Mouse (Mus musculus) limb, embryonic 11.5 days (tissue): ENCODE measurements around the gene Nxn. TPM values are rescaled to one million over a fixed set of nuclear protein-coding genes. Genes with fewer than 3 reads are reported as not detected.

Experiments
- ATAC-seq: fragments of 200-750 bp; cut with Nextera tagmentation; 2 replicates; pipeline ENCODE4 v1.8.0; 2017; ENCODE audit warnings: low read depth; ENCODE audit not compliant: insufficient number of reproducible peaks, low FRiP score, low TSS enrichment
- DNase-seq: peaks from one replicate; pipeline ENCODE4 v3.0.0-alpha.2; 2015; ENCODE audit warnings: low spot score
- H3K27ac ChIP-seq: fragments of 300-500 bp; sonication (generic); replicated peaks from 2 replicates; pipeline ENCODE4 v1.5.1; 2014; ENCODE audit warnings: low read depth, mild to moderate bottlenecking, low read length
- H3K27me3 ChIP-seq: fragments of 300-500 bp; sonication (generic); 2 replicates; pipeline ENCODE4 v1.6.1; 2014; ENCODE audit warnings: mild to moderate bottlenecking, low read length, mixed read lengths; ENCODE audit not compliant: control insufficient read depth, insufficient read depth
- H3K36me3 ChIP-seq: fragments of 300-500 bp; sonication (generic); 2 replicates; pipeline ENCODE4 v1.6.1; 2014; ENCODE audit warnings: mild to moderate bottlenecking, low read length, moderate library complexity, mixed read lengths; ENCODE audit not compliant: control insufficient read depth, insufficient read depth
- H3K4me1 ChIP-seq: fragments of 300-500 bp; sonication (generic); 2 replicates; pipeline ENCODE4 v1.6.1; 2014; ENCODE audit warnings: low read length, mixed read lengths; ENCODE audit not compliant: control insufficient read depth, insufficient read depth
- H3K4me2 ChIP-seq: fragments of 300-500 bp; sonication (generic); 2 replicates; pipeline ENCODE4 v1.6.1; 2014; ENCODE audit warnings: low read depth, mild to moderate bottlenecking, moderate library complexity; ENCODE audit not compliant: severe bottlenecking
- H3K4me3 ChIP-seq: fragments of 300-500 bp; sonication (generic); 2 replicates; pipeline ENCODE4 v1.5.1; 2014; ENCODE audit warnings: low read depth, low read length
- H3K9ac ChIP-seq: fragments of 300-500 bp; sonication (generic); 2 replicates; pipeline ENCODE4 v1.6.1; 2014; ENCODE audit warnings: mild to moderate bottlenecking, low read length
- H3K9me3 ChIP-seq: fragments of 300-500 bp; sonication (generic); 2 replicates; pipeline ENCODE4 v1.6.1; 2016; ENCODE audit warnings: low read length; ENCODE audit not compliant: control insufficient read depth
- WGBS: fragments of 180-500 bp; shearing (Covaris S2); extraction: QIAGEN DNeasy Blood & Tissue Kit; methylation state at CpG from one replicate; pipeline ENCODE4 v1.1.7; 2014; 5-methylcytosine and 5-hydroxymethylcytosine counted together
- polyA plus RNA-seq: library from polyadenylated mRNA; unstranded; fragments of >200 nt; fragmentation: Nextera tagmentation; extraction: Ambion mirVana; gene quantifications from 2 replicates; pipeline ENCODE4 v1.2.1, GENCODE M21; 2014

Nxn gene
- polyA plus RNA-seq, 1 experiment from 2014 or later: 45.7 TPM

- DNase-seq (peak; percentile 58), ATAC-seq (no peak)
- no peaks in the 10 kb centered on the region for H3K27me3 ChIP-seq
- 47% methylated on average over 4 of the region's 4 CpGs for WGBS
- H3K27ac ChIP-seq: peak overlapping the region; percentile 97
- H3K9me3 ChIP-seq: no peaks in the 10 kb centered on the region
- no peak overlapping the region for H3K9ac ChIP-seq
- no peak overlapping the region for H3K4me3 ChIP-seq
- H3K36me3 ChIP-seq: no peaks in the 10 kb centered on the region; the same call in 1 of the 2 replicates
- H3K4me1 ChIP-seq: peaks cover 25% of the 10 kb centered on the region
- H3K4me2 ChIP-seq: no peak overlapping the region
Observed at GRCm38 (mm10) chr11:76429046-76429445, 30.1 kb upstream of the Nxn start.

GRCm38 (mm10) chr11:76427781-76428180 is 28.8 kb upstream of the Nxn start:
- 75% methylated on average over 3 of the region's 3 CpGs for WGBS
- peaks cover 24% of the 10 kb centered on the region for H3K4me1 ChIP-seq
- H3K27ac ChIP-seq: no peak overlapping the region
- no peaks in the 10 kb centered on the region for H3K27me3 ChIP-seq
- ATAC-seq: no peak
- no peaks in the 10 kb centered on the region for H3K9me3 ChIP-seq
- H3K36me3 ChIP-seq: peaks cover 2% of the 10 kb centered on the region
- no peak overlapping the region for H3K9ac ChIP-seq
- no peak overlapping the region for H3K4me3 ChIP-seq
- no peak for DNase-seq
- H3K4me2 ChIP-seq: no peak overlapping the region

DNA sequence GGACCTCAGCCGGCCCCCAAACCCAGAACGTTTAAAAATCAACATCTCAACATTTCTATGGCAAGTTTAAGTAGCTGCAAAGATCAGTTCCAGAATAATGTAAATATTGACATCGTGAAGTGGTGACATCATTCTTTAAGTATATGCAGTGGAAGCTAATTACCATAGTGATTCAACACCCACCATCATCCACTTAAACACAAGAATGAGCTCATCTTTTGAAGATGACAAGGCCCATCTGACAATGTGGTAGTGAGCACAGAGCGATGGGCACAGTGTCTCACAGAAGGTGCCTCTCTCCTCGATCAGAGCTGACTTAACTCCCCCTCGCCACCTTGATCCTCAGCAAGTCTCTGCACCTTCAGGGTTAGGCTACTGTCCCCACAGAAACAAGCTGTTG is 26.8 kb upstream of the Nxn start:
- H3K36me3 ChIP-seq: peaks cover 6% of the 10 kb centered on the region
- H3K4me1 ChIP-seq: peaks cover 19% of the 10 kb centered on the region
- H3K9me3 ChIP-seq: no peaks in the 10 kb centered on the region
- H3K9ac ChIP-seq: no peak overlapping the region
- H3K4me3 ChIP-seq: no peak overlapping the region
- ATAC-seq (no peak), DNase-seq (no peak)
- H3K4me2 ChIP-seq: no peak overlapping the region
- H3K27me3 ChIP-seq: no peaks in the 10 kb centered on the region
- no peak overlapping the region for H3K27ac ChIP-seq
- 87% methylated on average over 6 of the region's 6 CpGs for WGBS

- Histone ChIP-seq H3K4me2 (no peak overlapping the region), H3K27ac (no peak overlapping the region), H3K4me1 (0 out of 2 replicates have a peak, but pooled peaks cover 5% of the 10 kb centered on the region), H3K9me3 (no peaks in the 10 kb centered on the region), H3K36me3 (peaks cover 13% of the 10 kb centered on the region), H3K4me3 (no peak overlapping the region), H3K9ac (no peak overlapping the region), H3K27me3 (no peaks in the 10 kb centered on the region)
- WGBS: 74% methylated on average over 4 of the region's 4 CpGs
- DNase-seq (no peak), ATAC-seq (no peak)
Observed at GRCm38 (mm10) chr11:76420896-76421295, 22.0 kb upstream of the Nxn start.

- WGBS: 62% methylated on average over 4 of the region's 4 CpGs
- Histone ChIP-seq H3K9ac (no peak overlapping the region), H3K36me3 (peaks cover 19% of the 10 kb centered on the region)
Observed at GRCm38 (mm10) chr11:76419179-76419578, 20.2 kb upstream of the Nxn start.

GRCm38 (mm10) chr11:76418423-76418822 is 19.5 kb upstream of the Nxn start:
- H3K4me2 ChIP-seq: no peak overlapping the region
- H3K36me3 ChIP-seq: peaks cover 20% of the 10 kb centered on the region
- H3K4me3 ChIP-seq: no peak overlapping the region
- H3K4me1 ChIP-seq: 0 out of 2 replicates have a peak, but pooled peaks cover 10% of the 10 kb centered on the region
- ATAC-seq (no peak), DNase-seq (no peak)
- no peak overlapping the region for H3K27ac ChIP-seq
- no peaks in the 10 kb centered on the region for H3K27me3 ChIP-seq
- H3K9me3 ChIP-seq: no peaks in the 10 kb centered on the region
- no peak overlapping the region for H3K9ac ChIP-seq
- 92% methylated on average over 8 of the region's 8 CpGs for WGBS

More at GRCm38 (mm10) chr11:76419179-76419578, 20.2 kb upstream of the Nxn start:
- Histone ChIP-seq H3K9me3 (no peaks in the 10 kb centered on the region), H3K4me3 (no peak overlapping the region), H3K27ac (no peak overlapping the region), H3K4me2 (no peak overlapping the region), H3K4me1 (0 out of 2 replicates have a peak, but pooled peaks cover 8% of the 10 kb centered on the region), H3K27me3 (no peaks in the 10 kb centered on the region)
- no peak for DNase-seq
- ATAC-seq: no peak

- H3K4me3 ChIP-seq: no peak overlapping the region
- H3K27me3 ChIP-seq: no peaks in the 10 kb centered on the region
- ATAC-seq (no peak), DNase-seq (no peak)
- H3K36me3 ChIP-seq: peaks cover 14% of the 10 kb centered on the region; the same call in 1 of the 2 replicates
- H3K27ac ChIP-seq: no peak overlapping the region
- H3K4me2 ChIP-seq: no peak overlapping the region
- 0 out of 2 replicates have a peak, but pooled peaks cover 10% of the 10 kb centered on the region for H3K4me1 ChIP-seq
- no peak overlapping the region for H3K9ac ChIP-seq
- 35% methylated on average over 2 of the region's 2 CpGs for WGBS
- H3K9me3 ChIP-seq: no peaks in the 10 kb centered on the region
Observed at GRCm38 (mm10) chr11:76415985-76416384, 17.0 kb upstream of the Nxn start.

GRCm38 (mm10) chr11:76415001-76415400 is 16.1 kb upstream of the Nxn start:
- Histone ChIP-seq H3K27me3 (no peaks in the 10 kb centered on the region), H3K9ac (no peak overlapping the region), H3K9me3 (no peaks in the 10 kb centered on the region), H3K4me3 (no peak overlapping the region), H3K36me3 (peaks cover 14% of the 10 kb centered on the region; the same call in 1 of the 2 replicates), H3K27ac (no peak overlapping the region), H3K4me2 (no peak overlapping the region), H3K4me1 (0 out of 2 replicates have a peak, but pooled peaks cover 10% of the 10 kb centered on the region)
- DNase-seq (no peak), ATAC-seq (no peak)
- 97% methylated on average over 4 of the region's 4 CpGs for WGBS

DNA sequence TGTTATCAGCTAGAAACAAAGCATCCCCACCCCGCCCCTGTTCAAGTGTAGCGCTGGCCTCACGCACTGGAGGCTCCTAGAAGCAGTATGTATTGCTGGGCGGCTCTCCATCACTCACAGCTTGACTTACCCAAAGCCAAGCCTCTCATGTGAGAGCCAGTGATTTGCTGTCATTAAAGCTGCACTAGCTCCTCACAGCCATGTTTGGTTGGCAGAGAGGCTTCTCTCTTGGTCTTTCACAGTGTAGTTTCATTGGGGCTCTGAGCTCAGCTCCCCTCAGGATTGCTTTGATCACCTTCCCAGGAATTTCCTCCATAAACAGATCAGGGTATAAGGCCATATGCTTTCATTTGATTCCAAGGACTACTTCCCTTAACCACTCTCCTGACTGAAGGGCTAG is 14.3 kb upstream of the Nxn start:
- Histone ChIP-seq H3K4me1 (0 out of 2 replicates have a peak, but pooled peaks cover 10% of the 10 kb centered on the region), H3K36me3 (peaks cover 14% of the 10 kb centered on the region; the same call in 1 of the 2 replicates), H3K9ac (no peak overlapping the region), H3K9me3 (no peaks in the 10 kb centered on the region), H3K4me3 (no peak overlapping the region), H3K27me3 (no peaks in the 10 kb centered on the region), H3K27ac (no peak overlapping the region), H3K4me2 (no peak overlapping the region)
- WGBS: 81% methylated on average over 4 of the region's 4 CpGs
- DNase-seq (no peak), ATAC-seq (no peak)
